Mouse (Mus musculus) hindbrain, embryonic 11.5 days (tissue): ENCODE results near the gene Vps41. TPM values are rescaled to one million over a fixed set of nuclear protein-coding genes. Genes with fewer than 3 reads are reported as not detected.

Experiments
- ATAC-seq: fragments of 200-750 bp; cut with Nextera tagmentation; 2 replicates; pipeline ENCODE4 v1.8.0; 2017; ENCODE audit warnings: mild to moderate bottlenecking, moderate TSS enrichment, moderate library complexity; ENCODE audit not compliant: low FRiP score
- DNase-seq: peaks from one replicate; pipeline ENCODE4 v3.0.0-alpha.2; 2015; ENCODE audit warnings: low spot score
- H3K27ac ChIP-seq: fragments of 300-500 bp; sonication (generic); 2 replicates; pipeline ENCODE4 v1.5.1; 2014; ENCODE audit warnings: mild to moderate bottlenecking, low read depth, low read length
- H3K27me3 ChIP-seq: fragments of 300-500 bp; sonication (generic); 2 replicates; pipeline ENCODE4 v1.6.1; 2014; ENCODE audit warnings: mild to moderate bottlenecking, low read length, moderate library complexity, mixed read lengths; ENCODE audit not compliant: control insufficient read depth, insufficient read depth
- H3K36me3 ChIP-seq: fragments of 300-500 bp; sonication (generic); 2 replicates; pipeline ENCODE4 v1.6.1; 2014; ENCODE audit warnings: mild to moderate bottlenecking, low read length, moderate library complexity, mixed read lengths; ENCODE audit not compliant: control insufficient read depth, insufficient read depth
- H3K4me1 ChIP-seq: fragments of 300-500 bp; sonication (generic); replicated peaks from 2 replicates; pipeline ENCODE4 v1.6.1; 2014; ENCODE audit warnings: low read length, mixed read lengths; ENCODE audit not compliant: control insufficient read depth, insufficient read depth
- H3K4me2 ChIP-seq: fragments of 300-500 bp; sonication (generic); replicated peaks from 2 replicates; pipeline ENCODE4 v1.6.1; 2014; ENCODE audit warnings: mild to moderate bottlenecking, low read depth, low read length
- H3K4me3 ChIP-seq: fragments of 300-500 bp; sonication (generic); 2 replicates; pipeline ENCODE4 v1.5.1; 2014; ENCODE audit warnings: low read depth, low read length
- H3K9ac ChIP-seq: fragments of 300-500 bp; sonication (generic); 2 replicates; pipeline ENCODE4 v1.6.1; 2014; ENCODE audit warnings: low read depth, low read length
- H3K9me3 ChIP-seq: fragments of 300-500 bp; sonication (generic); 2 replicates; pipeline ENCODE4 v1.6.1; 2016; ENCODE audit warnings: low read length; ENCODE audit not compliant: control insufficient read depth
- WGBS: fragments of 180-500 bp; shearing (Covaris S2); extraction: QIAGEN DNeasy Blood & Tissue Kit; methylation state at CpG from one replicate; pipeline ENCODE4 v1.1.7; 2014; 5-methylcytosine and 5-hydroxymethylcytosine counted together
- polyA plus RNA-seq: library from polyadenylated mRNA; unstranded; fragments of >200 nt; fragmentation: Nextera tagmentation; extraction: Ambion mirVana; gene quantifications from 2 replicates; pipeline ENCODE4 v1.2.1, GENCODE M21; 2014

Gene Vps41
- polyA plus RNA-seq, 1 experiment from 2014 or later, result 103 TPM

DNA sequence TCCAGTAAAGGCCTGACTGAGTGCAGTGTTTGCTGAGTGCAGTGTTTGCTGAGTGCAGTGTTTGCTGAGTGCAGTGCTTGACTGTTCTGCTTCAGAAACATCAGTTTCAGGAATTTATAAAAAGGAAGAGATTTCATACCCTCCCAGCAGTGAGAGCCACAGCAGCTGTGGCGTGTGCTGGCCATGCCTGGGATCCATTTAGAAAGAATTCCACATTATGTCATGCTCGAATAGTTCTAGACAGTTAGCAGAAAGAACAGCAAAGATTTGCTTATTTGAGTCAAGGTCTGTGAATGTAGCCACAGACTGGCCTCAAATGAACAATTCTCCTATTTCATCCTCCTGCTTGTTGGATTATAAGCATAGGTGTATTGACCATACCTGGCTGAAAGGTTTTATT lies 71.6 kb downstream of the Vps41 start:
- Histone ChIP-seq H3K4me2 (no peak overlapping the region), H3K9ac (no peak overlapping the region), H3K9me3 (no peaks in the 10 kb centered on the region), H3K4me1 (no peaks in the 10 kb centered on the region), H3K4me3 (no peak overlapping the region), H3K27me3 (no peaks in the 10 kb centered on the region), H3K27ac (no peak overlapping the region), H3K36me3 (no peaks in the 10 kb centered on the region)
- DNase-seq, result no peak
- WGBS, result 52% methylated on average over 2 of the region's 2 CpGs
- no peak for ATAC-seq

DNA sequence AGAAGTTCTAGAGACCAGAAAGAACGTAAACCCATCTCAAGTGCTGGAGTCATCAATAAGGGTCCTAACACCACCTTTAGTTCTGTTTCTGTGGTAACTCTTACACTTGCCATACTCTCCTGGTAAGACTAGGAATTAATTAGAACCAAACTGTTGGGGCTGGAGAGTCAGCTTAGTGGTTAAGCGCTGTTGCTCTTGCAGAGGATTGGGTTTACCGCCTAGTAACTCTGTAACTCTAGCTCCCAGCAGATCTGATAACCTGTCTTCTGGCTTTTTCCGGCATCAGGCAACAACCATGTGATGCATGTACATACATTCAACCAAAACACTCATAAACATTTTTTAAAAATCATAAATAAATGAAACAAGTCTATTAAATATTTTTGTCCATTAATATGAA lies 72.6 kb downstream of the Vps41 start:
- H3K4me2 ChIP-seq, result no peak overlapping the region
- H3K4me3 ChIP-seq, result no peak overlapping the region
- no peaks in the 10 kb centered on the region for H3K4me1 ChIP-seq
- H3K9ac ChIP-seq, result no peak overlapping the region
- H3K9me3 ChIP-seq, result no peaks in the 10 kb centered on the region
- ATAC-seq, result no peak
- WGBS, result 97% methylated on average over 4 of the region's 4 CpGs
- H3K27me3 ChIP-seq, result no peaks in the 10 kb centered on the region
- H3K27ac ChIP-seq, result no peak overlapping the region
- no peak for DNase-seq
- H3K36me3 ChIP-seq, result no peaks in the 10 kb centered on the region

DNA sequence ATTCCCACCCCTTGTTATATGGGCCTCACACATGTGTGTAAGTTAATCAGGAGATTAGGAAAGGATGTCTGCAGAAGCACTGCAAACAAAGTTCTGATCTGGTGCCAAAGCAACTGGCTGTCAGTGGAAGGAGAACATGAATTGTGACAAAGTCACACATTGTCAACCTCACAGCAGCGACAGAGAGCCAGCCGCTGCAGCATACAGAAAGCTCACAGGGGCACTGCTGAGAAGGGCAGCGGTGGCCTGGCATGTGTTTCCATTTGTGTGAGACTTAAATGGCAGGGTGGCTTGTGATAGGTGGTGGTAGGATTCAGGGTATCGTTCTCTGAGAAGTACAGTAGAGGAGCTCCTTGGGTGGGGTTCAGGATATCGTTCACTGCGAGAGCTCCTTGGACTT lies 73.0 kb downstream of the Vps41 start:
- 84% methylated on average over 6 of the region's 6 CpGs for WGBS
- H3K4me1 ChIP-seq, result no peaks in the 10 kb centered on the region
- H3K4me2 ChIP-seq, result no peak overlapping the region
- no peaks in the 10 kb centered on the region for H3K36me3 ChIP-seq
- H3K9ac ChIP-seq, result no peak overlapping the region
- no peak for DNase-seq
- ATAC-seq, result no peak
- no peaks in the 10 kb centered on the region for H3K9me3 ChIP-seq
- H3K27ac ChIP-seq, result no peak overlapping the region
- no peak overlapping the region for H3K4me3 ChIP-seq
- no peaks in the 10 kb centered on the region for H3K27me3 ChIP-seq

DNA sequence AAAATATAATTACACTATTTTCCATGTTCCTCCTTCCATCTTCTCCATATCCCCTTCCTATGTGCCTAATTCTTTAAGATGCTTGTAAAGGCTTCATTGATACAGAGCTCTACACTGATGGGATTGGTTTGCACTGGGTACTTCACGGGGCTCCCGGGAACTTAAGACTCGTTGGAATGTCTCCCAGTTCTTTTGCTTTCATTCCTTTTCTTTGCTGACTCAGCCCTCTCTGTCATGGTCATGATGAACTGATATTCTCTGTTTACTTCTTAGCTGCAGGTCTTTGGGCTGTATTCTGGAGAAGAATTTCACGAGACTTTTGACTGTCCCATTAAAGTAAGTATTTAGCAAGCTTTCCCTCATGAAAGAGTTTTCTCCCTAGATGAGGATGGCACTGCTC lies 74.2 kb downstream of the Vps41 start:
- WGBS, result 82% methylated on average over 4 of the region's 4 CpGs
- no peaks in the 10 kb centered on the region for H3K4me1 ChIP-seq
- DNase-seq (no peak), ATAC-seq (no peak)
- no peaks in the 10 kb centered on the region for H3K36me3 ChIP-seq
- no peaks in the 10 kb centered on the region for H3K9me3 ChIP-seq
- no peak overlapping the region for H3K4me3 ChIP-seq
- no peak overlapping the region for H3K9ac ChIP-seq
- no peak overlapping the region for H3K4me2 ChIP-seq
- H3K27ac ChIP-seq, result no peak overlapping the region
- H3K27me3 ChIP-seq, result no peaks in the 10 kb centered on the region

DNA sequence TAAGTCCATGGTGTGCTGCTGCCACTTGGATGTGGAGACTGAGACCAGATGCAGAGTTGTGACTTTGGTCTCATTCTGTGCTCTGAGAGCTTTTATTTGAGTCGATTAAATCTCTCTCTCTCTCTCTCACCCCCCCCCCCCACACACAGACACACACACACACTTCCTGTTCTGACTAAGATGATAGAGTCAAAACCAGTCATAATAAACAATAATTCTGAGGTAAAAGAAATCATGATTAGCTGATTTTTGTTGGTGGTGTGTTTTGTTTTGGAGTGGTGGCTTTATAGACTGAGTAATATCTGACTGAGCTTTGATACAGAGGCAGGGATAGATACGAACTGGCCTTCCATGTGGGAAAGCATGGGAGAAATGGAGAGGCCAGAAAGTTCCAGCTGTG lies 74.6 kb downstream of the Vps41 start:
- Histone ChIP-seq H3K27me3 (no peaks in the 10 kb centered on the region), H3K36me3 (no peaks in the 10 kb centered on the region), H3K9ac (no peak overlapping the region), H3K4me3 (no peak overlapping the region), H3K4me1 (no peaks in the 10 kb centered on the region), H3K9me3 (no peaks in the 10 kb centered on the region), H3K4me2 (no peak overlapping the region), H3K27ac (no peak overlapping the region)
- no peak for ATAC-seq
- DNase-seq, result no peak
- 91% methylated on average over 2 of the region's 2 CpGs for WGBS

DNA sequence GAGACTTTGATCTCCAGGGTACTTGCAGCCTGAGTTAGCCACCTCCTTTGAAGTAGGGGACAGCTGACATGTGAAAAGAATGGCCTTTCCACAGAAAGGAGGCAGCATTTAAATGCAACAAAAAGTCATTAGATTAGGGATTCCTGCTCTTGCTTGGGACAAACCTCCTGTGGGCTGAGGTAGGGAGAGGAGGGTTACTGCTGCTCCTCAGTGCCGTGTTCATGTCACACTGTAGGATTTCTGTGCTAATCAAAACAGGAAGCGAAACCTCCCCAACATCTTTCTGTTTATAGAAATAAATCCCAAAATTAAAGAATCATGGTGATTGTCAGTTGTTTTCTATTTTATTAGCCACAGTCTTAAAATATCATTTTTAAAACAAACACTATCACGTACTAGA lies 77.4 kb downstream of the Vps41 start:
- Histone ChIP-seq H3K9me3 (no peaks in the 10 kb centered on the region), H3K9ac (no peak overlapping the region), H3K4me3 (no peak overlapping the region), H3K36me3 (no peaks in the 10 kb centered on the region), H3K27me3 (no peaks in the 10 kb centered on the region), H3K27ac (no peak overlapping the region), H3K4me1 (no peaks in the 10 kb centered on the region), H3K4me2 (no peak overlapping the region)
- WGBS, result 71% methylated on average over 3 of the region's 3 CpGs
- no peak for DNase-seq
- ATAC-seq, result no peak

DNA sequence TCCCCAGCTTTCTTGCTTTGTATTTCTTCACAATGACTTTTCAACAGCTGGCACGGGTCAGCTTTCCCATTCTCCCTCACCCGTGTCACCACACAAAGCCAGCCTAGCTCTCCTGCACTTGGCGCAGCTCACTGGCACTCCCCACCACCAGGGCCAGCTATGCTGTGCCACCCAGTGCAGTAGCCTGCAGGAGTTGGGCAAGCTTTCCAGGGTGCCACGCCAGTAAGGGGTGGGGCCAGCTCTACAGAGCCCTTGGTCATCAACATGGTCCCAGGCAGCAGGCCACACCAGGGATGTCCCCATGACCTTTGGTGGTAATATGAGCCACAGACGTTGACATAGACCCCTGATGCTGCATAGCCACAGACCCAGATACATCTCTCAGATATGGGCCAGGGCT lies 80.5 kb downstream of the Vps41 start:
- Histone ChIP-seq H3K9ac (no peak overlapping the region), H3K9me3 (no peaks in the 10 kb centered on the region), H3K4me3 (no peak overlapping the region), H3K27me3 (no peaks in the 10 kb centered on the region), H3K4me1 (no peaks in the 10 kb centered on the region), H3K27ac (no peak overlapping the region), H3K4me2 (no peak overlapping the region), H3K36me3 (no peaks in the 10 kb centered on the region)
- ATAC-seq (no peak), DNase-seq (no peak)
- 91% methylated on average over 5 of the region's 5 CpGs for WGBS

DNA sequence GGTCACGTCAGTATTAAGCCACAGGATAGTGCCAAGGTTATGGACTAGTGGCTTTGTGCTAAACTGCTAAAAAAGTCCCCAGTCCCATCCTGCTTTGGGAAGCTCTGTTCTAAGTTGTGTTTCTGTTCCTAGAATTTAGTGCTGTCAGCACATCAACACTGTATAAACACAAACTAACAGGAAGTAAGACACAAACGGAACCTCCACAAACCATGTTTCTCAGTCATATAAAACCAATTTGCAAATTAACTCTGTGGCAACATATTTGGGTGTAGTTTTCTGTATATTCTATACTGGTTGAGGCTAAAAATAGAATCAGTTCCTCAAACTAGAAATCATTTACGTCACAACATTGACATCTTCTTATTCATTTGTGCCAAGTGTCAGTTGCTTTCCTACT lies 83.3 kb downstream of the Vps41 start:
- Histone ChIP-seq H3K4me3 (no peak overlapping the region), H3K27me3 (no peaks in the 10 kb centered on the region), H3K9me3 (no peaks in the 10 kb centered on the region), H3K9ac (no peak overlapping the region), H3K4me2 (no peak overlapping the region), H3K27ac (no peak overlapping the region), H3K36me3 (no peaks in the 10 kb centered on the region), H3K4me1 (no peaks in the 10 kb centered on the region)
- 88% methylated on average over 3 of the region's 3 CpGs for WGBS
- no peak for ATAC-seq
- no peak for DNase-seq

DNA sequence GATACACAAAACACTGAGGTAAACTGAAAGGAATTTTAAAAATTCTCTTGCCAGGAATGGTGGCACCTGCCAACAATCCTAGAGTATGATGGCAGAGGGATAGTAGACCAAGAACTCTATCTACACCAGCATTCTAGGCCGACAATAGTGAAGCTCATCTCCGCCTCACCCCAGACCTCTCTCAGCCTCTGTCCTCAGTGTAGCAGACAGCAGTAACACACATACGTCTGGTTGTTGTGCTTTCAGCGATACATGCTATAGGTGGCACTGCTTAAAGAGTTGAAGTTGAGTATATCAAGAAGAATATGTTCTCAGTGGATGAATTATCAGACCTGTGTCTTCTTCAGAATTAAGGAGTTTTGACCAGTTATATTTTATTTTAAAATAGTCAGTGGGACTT lies 92.4 kb downstream of the Vps41 start:
- ATAC-seq (peak; percentile 59; the same call in 1 of the 2 replicates), DNase-seq (no peak)
- H3K4me2 ChIP-seq, result no peak overlapping the region
- WGBS, result 84% methylated on average over 4 of the region's 4 CpGs
- no peak overlapping the region for H3K4me3 ChIP-seq
- H3K36me3 ChIP-seq, result no peaks in the 10 kb centered on the region
- H3K4me1 ChIP-seq, result no peaks in the 10 kb centered on the region
- no peak overlapping the region for H3K27ac ChIP-seq
- no peaks in the 10 kb centered on the region for H3K27me3 ChIP-seq
- no peak overlapping the region for H3K9ac ChIP-seq
- no peaks in the 10 kb centered on the region for H3K9me3 ChIP-seq
